Mouse (Mus musculus) MEL (cell line): Measurements from ENCODE around the gene Fgf22. TPM values are rescaled to one million over a fixed set of nuclear protein-coding genes. Genes with fewer than 3 reads are reported as not detected.

ENCODE experiments used
- DNase-seq: peaks from one replicate; pipeline ENCODE4 v3.0.0; 2011; ENCODE audit warnings: low read depth, low spot score
- H3K27ac ChIP-seq: 2 replicates; pipeline ENCODE4 v1.5.1; 2012; ENCODE audit warnings: low read depth, mild to moderate bottlenecking, control low read depth, low read length, moderate library complexity; ENCODE audit not compliant: control insufficient read depth
- H3K27me3 ChIP-seq, 2 experiments: fragments of 150-350 bp in 1 of 2; sonication (generic) in 1 of 2; 2 replicates each; pipeline ENCODE4 v1.6.1; 2012; ENCODE audit warnings: low read length in 2 of 2, mild to moderate bottlenecking in 2 of 2, improper control_type of control experiment in 1 of 2, moderate library complexity in 1 of 2; ENCODE audit not compliant: insufficient read depth in 2 of 2, control insufficient read depth in 1 of 2
- H3K36me3 ChIP-seq, 2 experiments: 2 replicates each; pipeline ENCODE4 v1.6.1; 2012 to 2014; ENCODE audit warnings: low read length in 2 of 2, improper control_type of control experiment in 1 of 2, inconsistent platforms in 1 of 2, mild to moderate bottlenecking in 1 of 2; ENCODE audit not compliant: insufficient read depth in 2 of 2, control insufficient read depth in 1 of 2
- H3K4me1 ChIP-seq, 2 experiments: fragments of 150-350 bp in 1 of 2; sonication (generic) in 1 of 2; 2 replicates each; pipeline ENCODE4 v1.6.1; 2012; ENCODE audit warnings: low read length in 2 of 2, improper control_type of control experiment in 1 of 2, mild to moderate bottlenecking in 1 of 2; ENCODE audit not compliant: insufficient read depth in 2 of 2, control insufficient read depth in 1 of 2
- H3K4me3 ChIP-seq, 2 experiments: fragments of 150-350 bp in 1 of 2; sonication (generic) in 1 of 2; 2 replicates each; pipeline ENCODE4 v1.5.1; 2012; ENCODE audit warnings: low read depth in 2 of 2, low read length in 2 of 2, mild to moderate bottlenecking in 2 of 2, moderate library complexity in 2 of 2, control low read depth in 1 of 2, improper control_type of control experiment in 1 of 2; ENCODE audit not compliant: control insufficient read depth in 1 of 2, insufficient read depth in 1 of 2
- H3K79me2 ChIP-seq: 2 replicates; pipeline ENCODE4 v1.6.1; 2012; ENCODE audit warnings: mild to moderate bottlenecking, low read length, moderate library complexity; ENCODE audit not compliant: control insufficient read depth, poor library complexity, insufficient read depth
- H3K9ac ChIP-seq: 2 replicates; pipeline ENCODE4 v1.6.1; 2012; ENCODE audit warnings: low read depth, mild to moderate bottlenecking, control low read depth, low read length, moderate library complexity; ENCODE audit not compliant: control insufficient read depth, poor library complexity, severe bottlenecking
- H3K9me3 ChIP-seq: fragments of 150-350 bp; sonication (generic); replicated peaks from 2 replicates; pipeline ENCODE4 v1.6.1; 2012; ENCODE audit warnings: mild to moderate bottlenecking, low read length, improper control_type of control experiment, moderate library complexity; ENCODE audit not compliant: insufficient read depth
- BHLHE40 ChIP-seq: IDR thresholded peaks from 2 replicates; pipeline ENCODE4 v1.6.1; 2012; ENCODE audit warnings: low read depth, mild to moderate bottlenecking, inconsistent platforms, low read length, improper control_type of control experiment, borderline replicate concordance
- CHD2 ChIP-seq: IDR thresholded peaks from 2 replicates; pipeline ENCODE4 v1.6.1; 2011; ENCODE audit warnings: low read length, improper control_type of control experiment
- CTCF ChIP-seq, 3 experiments: IDR thresholded peaks in 2 of 3; conservative IDR thresholded peaks in 1 of 3; 2 replicates each; pipeline ENCODE4 v1.5.1; 2011 to 2012; ENCODE audit warnings: low read length in 3 of 3, low read depth in 2 of 3, mild to moderate bottlenecking in 2 of 3, improper control_type of control experiment in 1 of 3, inconsistent platforms in 1 of 3, mixed read lengths in 1 of 3, moderate library complexity in 1 of 3; ENCODE audit not compliant: control insufficient read depth in 1 of 3, insufficient read depth in 1 of 3, poor library complexity in 1 of 3, severe bottlenecking in 1 of 3
- GABPA ChIP-seq: IDR thresholded peaks from 2 replicates; pipeline ENCODE4 v1.6.1; 2012; ENCODE audit warnings: low read depth, mild to moderate bottlenecking, inconsistent platforms, low read length, improper control_type of control experiment, moderate library complexity
- HCFC1 ChIP-seq: IDR thresholded peaks from 2 replicates; pipeline ENCODE4 v1.6.1; 2012; ENCODE audit warnings: low read depth, mild to moderate bottlenecking, inconsistent platforms, low read length, improper control_type of control experiment, moderate library complexity
- JUND ChIP-seq: IDR thresholded peaks from 2 replicates; pipeline ENCODE4 v1.6.1; 2011; ENCODE audit warnings: low read depth, mild to moderate bottlenecking, improper control_type of control experiment, low read length
- MAFK ChIP-seq: IDR thresholded peaks from 2 replicates; pipeline ENCODE4 v1.6.1; 2011; ENCODE audit warnings: low read depth, mild to moderate bottlenecking, low read length, improper control_type of control experiment, borderline replicate concordance
- MEF2A ChIP-seq: IDR thresholded peaks from 2 replicates; pipeline ENCODE4 v1.6.1; 2014; ENCODE audit warnings: low read depth, mild to moderate bottlenecking, inconsistent platforms, low read length, improper control_type of control experiment; ENCODE audit not compliant: poor library complexity, insufficient replicate concordance, severe bottlenecking; ENCODE audit errors: extremely low read depth
- MXI1 ChIP-seq: IDR thresholded peaks from 2 replicates; pipeline ENCODE4 v1.6.1; 2011; ENCODE audit warnings: mild to moderate bottlenecking, low read depth, low read length, improper control_type of control experiment
- MYB ChIP-seq: IDR thresholded peaks from 2 replicates; pipeline ENCODE4 v1.6.1; 2011; ENCODE audit warnings: mild to moderate bottlenecking, low read depth, low read length, improper control_type of control experiment
- NRF1 ChIP-seq: IDR thresholded peaks from 2 replicates; pipeline ENCODE4 v1.6.1; 2014; ENCODE audit warnings: low read depth, mild to moderate bottlenecking, inconsistent platforms, low read length, improper control_type of control experiment, moderate library complexity; ENCODE audit not compliant: poor library complexity, insufficient read depth, severe bottlenecking
- POLR2AphosphoS5 ChIP-seq: IDR thresholded peaks from 2 replicates; pipeline ENCODE4 v1.6.1; 2012; ENCODE audit warnings: low read depth, borderline replicate concordance, mild to moderate bottlenecking, inconsistent platforms, low read length, moderate library complexity, mixed read lengths
- TAL1 ChIP-seq: IDR thresholded peaks from 2 replicates; pipeline ENCODE4 v1.6.1; 2012; ENCODE audit warnings: mild to moderate bottlenecking, inconsistent platforms, low read length, moderate library complexity, mixed read lengths
- UBTF ChIP-seq: IDR thresholded peaks from 2 replicates; pipeline ENCODE4 v1.6.1; 2012; ENCODE audit warnings: low read depth, mild to moderate bottlenecking, inconsistent platforms, low read length, improper control_type of control experiment, moderate library complexity, borderline replicate concordance; ENCODE audit not compliant: insufficient read depth
- USF1 ChIP-seq: IDR thresholded peaks from 2 replicates; pipeline ENCODE4 v1.6.1; 2014; ENCODE audit warnings: low read depth, mild to moderate bottlenecking, inconsistent platforms, low read length, improper control_type of control experiment, moderate library complexity
- ZKSCAN1 ChIP-seq: IDR thresholded peaks from 2 replicates; pipeline ENCODE4 v1.6.1; 2012; ENCODE audit warnings: low read depth, mild to moderate bottlenecking, inconsistent platforms, low read length, improper control_type of control experiment, moderate library complexity
- ZMIZ1 ChIP-seq: IDR thresholded peaks from 2 replicates; pipeline ENCODE4 v1.6.1; 2012; ENCODE audit warnings: low read depth, mild to moderate bottlenecking, inconsistent platforms, low read length, improper control_type of control experiment, moderate library complexity
- polyA plus RNA-seq, 2 experiments: library from polyadenylated mRNA; stranded (reverse) in 1 of 2; unstranded in 1 of 2; fragments of >175 nt in 1 of 2; fragments of >200 nt in 1 of 2; gene quantifications; 2 replicates each; pipeline versions ENCODE4 v1.2.1 to v1.2.4; 2012; ENCODE audit warnings: low replicate concordance in 2 of 2, low read depth in 1 of 2; ENCODE audit not compliant: insufficient read length in 2 of 2, insufficient read depth in 1 of 2, missing spikeins in 1 of 2
- total RNA-seq: library from RNA; depleted of rRNA; stranded (reverse); fragments of 300-350 nt; gene quantifications from 2 replicates; pipeline ENCODE4 v1.2.3, GENCODE M21; 2012

Gene Fgf22
- total and polyA plus RNA-seq, 3 experiments: 0.15 to 0.33 TPM; not detected in 1

DNA sequence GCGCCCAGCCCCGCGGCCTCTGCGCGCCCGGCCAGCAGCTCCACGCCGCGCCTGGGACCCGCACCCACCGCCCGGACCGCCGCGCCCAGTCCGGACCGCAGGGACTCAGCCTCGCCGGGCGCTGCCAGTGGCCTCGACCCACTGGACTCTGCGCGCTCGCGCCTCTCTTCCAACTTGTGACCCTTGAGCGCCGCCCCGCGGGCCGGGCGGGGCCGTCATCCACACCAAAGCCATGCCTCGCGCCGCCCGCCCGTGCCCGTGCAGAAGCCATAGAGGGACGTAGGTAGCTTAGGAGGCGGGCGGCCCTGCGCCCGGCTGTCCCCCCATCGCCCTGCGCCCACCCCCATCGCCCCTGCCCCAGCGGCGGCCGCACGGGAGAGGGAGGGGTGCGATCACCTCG lies 19.5 kb upstream of the Fgf22 start:
- Histone ChIP-seq H3K4me3 (no peak overlapping the region), H3K27ac (no peak overlapping the region), H3K36me3 (no peaks in the 10 kb centered on the region; a peak in 1 of 4 replicates), H3K4me1 (no peaks in the 10 kb centered on the region), H3K9ac (no peak overlapping the region), H3K79me2 (no peaks in the 10 kb centered on the region), H3K27me3 (no peaks in the 10 kb centered on the region), H3K9me3 (no peaks in the 10 kb centered on the region)
- DNase-seq: no peak
- TF ChIP-seq UBTF: no peak
- TF ChIP-seq ZMIZ1: no peak
- no peak for TF ChIP-seq MYB
- no peak for TF ChIP-seq GABPA
- no peak for TF ChIP-seq HCFC1

DNA sequence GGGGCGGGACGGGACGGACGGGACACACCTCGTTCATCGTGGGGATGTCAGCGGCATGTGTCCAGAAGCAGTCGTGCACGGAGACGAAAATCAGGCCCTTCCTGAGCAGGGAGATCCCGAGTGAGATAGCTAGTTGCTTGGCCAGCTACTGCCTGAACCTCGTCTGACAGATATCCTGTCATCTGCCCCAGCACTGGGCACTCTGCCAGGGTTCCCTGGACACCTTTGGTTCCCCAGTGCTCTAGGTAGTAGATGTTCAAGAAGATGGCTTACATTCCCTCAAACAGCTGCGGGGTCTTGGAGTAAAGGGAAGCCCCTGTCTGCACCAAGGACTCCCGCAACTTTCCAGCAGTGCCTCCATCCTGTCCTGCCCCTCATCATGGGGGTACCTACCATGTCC lies 18.2 kb upstream of the Fgf22 start:
- no peaks in the 10 kb centered on the region for H3K9me3 ChIP-seq
- no peak for TF ChIP-seq GABPA
- TF ChIP-seq CHD2: no peak
- no peak for TF ChIP-seq NRF1
- no peak for TF ChIP-seq MEF2A
- TF ChIP-seq BHLHE40: no peak
- no peak for TF ChIP-seq CTCF (IDR thresholded peaks at IDR 0.05 in 2 of 3, conservative IDR thresholded peaks at IDR 0.05 in 1 of 3; ENCODE audit: control insufficient read depth in 1 of 3, insufficient read depth in 1 of 3, low read depth in 2 of 3, low read length in 3 of 3, poor library complexity in 1 of 3, severe bottlenecking in 1 of 3)
- no peak for TF ChIP-seq UBTF
- TF ChIP-seq JUND: no peak
- no peak for TF ChIP-seq USF1
- TF ChIP-seq POLR2AphosphoS5: no peak
- TF ChIP-seq MXI1: no peak
- no peak for TF ChIP-seq ZKSCAN1
- TF ChIP-seq MAFK: no peak
- TF ChIP-seq TAL1: no peak
- TF ChIP-seq, all 39 proteins: peak for 0
- Histone ChIP-seq H3K36me3 (no peaks in the 10 kb centered on the region; a peak in 1 of 4 replicates), H3K27ac (no peak overlapping the region), H3K79me2 (no peaks in the 10 kb centered on the region), H3K4me3 (no peak overlapping the region), H3K4me1 (no peaks in the 10 kb centered on the region), H3K9ac (no peak overlapping the region), H3K27me3 (no peaks in the 10 kb centered on the region)
- no peak for DNase-seq
